Mouse (Mus musculus) heart, embryonic 13.5 days (tissue): ENCODE results near the gene Nsmf. TPM values are rescaled to one million over a fixed set of nuclear protein-coding genes. Genes with fewer than 3 reads are reported as not detected.

ENCODE experiments used
- ATAC-seq: fragments of 200-750 bp; cut with Nextera tagmentation; 2 replicates; pipeline ENCODE4 v1.8.0; 2017; ENCODE audit warnings: moderate TSS enrichment; ENCODE audit not compliant: insufficient number of reproducible peaks, low FRiP score, low TSS enrichment; ENCODE audit errors: extremely low read depth
- H3K27ac ChIP-seq: fragments of 300-500 bp; sonication (generic); replicated peaks from 2 replicates; pipeline ENCODE4 v1.5.1; 2015; ENCODE audit warnings: moderate library complexity, mild to moderate bottlenecking, inconsistent platforms
- H3K27me3 ChIP-seq: fragments of 300-500 bp; sonication (generic); replicated peaks from 2 replicates; pipeline ENCODE4 v1.6.1; 2015; ENCODE audit warnings: mild to moderate bottlenecking, inconsistent platforms
- H3K36me3 ChIP-seq: fragments of 300-500 bp; sonication (generic); 2 replicates; pipeline ENCODE4 v1.6.1; 2015; ENCODE audit warnings: mild to moderate bottlenecking, inconsistent platforms
- H3K4me1 ChIP-seq: fragments of 300-500 bp; sonication (generic); 2 replicates; pipeline ENCODE4 v1.6.1; 2015; ENCODE audit warnings: inconsistent platforms
- H3K4me2 ChIP-seq: fragments of 300-500 bp; sonication (generic); 2 replicates; pipeline ENCODE4 v1.6.1; 2015; ENCODE audit warnings: inconsistent platforms, mild to moderate bottlenecking, moderate library complexity
- H3K4me3 ChIP-seq: fragments of 300-500 bp; sonication (generic); 2 replicates; pipeline ENCODE4 v1.5.1; 2015; ENCODE audit warnings: moderate library complexity, mild to moderate bottlenecking, inconsistent platforms
- H3K9ac ChIP-seq: fragments of 300-500 bp; sonication (generic); 2 replicates; pipeline ENCODE4 v1.6.1; 2015; ENCODE audit warnings: inconsistent platforms, mild to moderate bottlenecking, moderate library complexity
- H3K9me3 ChIP-seq: fragments of 300-500 bp; sonication (generic); 2 replicates; pipeline ENCODE4 v1.6.1; 2016; ENCODE audit warnings: inconsistent platforms
- WGBS: fragments of 180-500 bp; shearing (Covaris S2); methylation state at CpG from one replicate; pipeline ENCODE4 v1.1.7; 2015; ENCODE audit warnings: mixed read lengths; 5-methylcytosine and 5-hydroxymethylcytosine counted together
- polyA plus RNA-seq: library from polyadenylated mRNA; unstranded; fragments of >200 nt; fragmentation: Nextera tagmentation; extraction: Ambion mirVana; gene quantifications from 2 replicates; pipeline ENCODE4 v1.2.1, GENCODE M21; 2015

Gene Nsmf
- 49.4 and 51.0 TPM in 2 replicates for polyA plus RNA-seq

DNA sequence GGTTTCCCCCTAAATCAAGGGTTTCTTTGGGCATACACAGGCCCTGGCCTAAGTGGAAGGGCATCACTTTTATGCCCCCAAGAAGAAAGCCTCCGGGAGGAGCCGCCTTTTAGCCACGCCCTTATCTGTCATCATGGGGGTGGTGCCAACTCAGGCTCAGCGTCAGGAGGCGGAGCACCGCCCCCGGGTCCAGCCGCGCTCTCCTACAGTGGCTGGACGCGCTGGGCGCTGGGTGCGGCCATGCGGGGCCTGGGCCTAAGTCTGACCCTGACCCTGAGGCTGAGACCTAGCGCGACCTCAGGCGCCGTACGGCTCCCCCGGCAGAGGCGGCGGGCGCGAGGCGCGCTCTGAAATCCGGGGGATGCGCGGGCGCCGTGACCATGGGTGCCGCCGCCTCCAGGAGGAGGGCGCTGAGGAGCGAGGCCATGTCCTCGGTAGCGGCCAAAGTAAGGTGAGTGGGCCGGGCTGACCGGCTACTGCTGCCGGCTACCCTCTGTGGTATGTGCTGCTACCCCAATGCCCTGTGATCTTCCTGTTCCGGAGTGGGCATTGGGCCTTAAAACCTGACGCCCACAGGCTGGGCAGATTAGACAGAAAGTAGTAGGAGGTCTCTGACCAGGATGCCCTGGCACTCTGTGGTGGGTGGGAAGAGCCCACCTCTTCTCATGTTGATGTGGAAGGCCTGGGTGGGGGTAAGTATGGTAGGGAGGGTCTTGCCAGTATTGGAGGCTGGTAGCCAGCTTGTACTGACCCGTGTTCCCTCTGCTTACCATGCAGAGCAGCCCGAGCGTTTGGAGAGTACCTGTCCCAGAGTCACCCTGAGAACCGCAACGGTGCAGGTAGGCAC is at the start of gene Nsmf:
Nsmf (plus strand) TSS at position 135 of the 847 bp plus-strand sequence.
- H3K4me1 ChIP-seq = peaks cover 15% of the 10 kb centered on the region
- no peaks in the 10 kb centered on the region for H3K27me3 ChIP-seq
- no peaks in the 10 kb centered on the region for H3K9me3 ChIP-seq
- 5% methylated on average over 47 of the region's 47 CpGs for WGBS
- H3K4me3 ChIP-seq = peak within 1 kb of the TSS; percentile 87
- no peak within 1 kb of the TSS for H3K27ac ChIP-seq
- peaks cover 48% of the 10 kb centered on the region for H3K36me3 ChIP-seq
- peak within 1 kb of the TSS; percentile 93 for H3K9ac ChIP-seq
- ATAC-seq = peak; percentile 71; the same call in 1 of the 2 replicates
- H3K4me2 ChIP-seq = peak within 1 kb of the TSS; percentile 91

DNA sequence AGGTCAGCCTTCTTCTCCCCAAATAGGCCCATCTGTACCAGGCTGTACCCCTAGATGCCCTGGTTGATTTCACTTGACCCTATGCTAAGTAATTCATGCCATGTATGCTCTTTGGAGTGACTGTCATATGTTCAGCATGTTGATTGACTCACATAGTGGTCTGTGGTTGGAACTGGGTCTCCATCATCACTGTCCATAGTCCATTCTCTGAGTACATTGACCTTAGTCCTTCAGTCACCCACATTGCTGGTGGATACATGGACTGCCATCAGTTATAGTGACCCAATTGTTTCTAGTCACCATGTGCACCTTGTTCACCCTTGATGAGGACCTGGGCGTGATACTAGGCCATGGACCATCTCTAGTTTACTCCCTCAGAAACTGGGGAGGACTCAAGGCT is 47.4 kb upstream of the Nsmf start:
- Histone ChIP-seq H3K9me3 (no peaks in the 10 kb centered on the region), H3K4me1 (no peaks in the 10 kb centered on the region), H3K4me3 (no peak overlapping the region), H3K36me3 (peaks cover 9% of the 10 kb centered on the region; the same call in 1 of the 2 replicates), H3K27me3 (no peaks in the 10 kb centered on the region), H3K27ac (no peak overlapping the region), H3K4me2 (no peak overlapping the region), H3K9ac (no peak overlapping the region)
- 83% methylated on average over 1 of the region's 1 CpGs for WGBS
- ATAC-seq = no peak

DNA sequence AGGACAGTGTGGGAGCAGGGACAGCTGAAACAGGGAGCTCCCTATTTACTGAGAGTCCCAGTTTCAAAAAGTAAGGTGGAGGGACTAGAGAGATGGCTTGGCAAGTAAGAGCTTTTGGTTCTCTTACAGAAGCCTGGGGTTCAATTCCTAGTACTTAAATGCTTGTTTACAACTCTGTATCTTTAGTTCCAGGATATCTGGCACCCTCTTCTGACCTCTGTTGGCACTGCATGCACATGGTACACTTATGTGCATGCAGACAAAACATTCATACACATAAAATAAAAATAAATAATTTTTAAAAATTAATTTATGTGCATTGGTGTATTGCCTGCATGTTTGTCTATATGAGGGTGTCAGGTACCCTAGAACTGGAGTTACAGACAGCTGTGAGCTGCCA is 45.9 kb upstream of the Nsmf start:
- Histone ChIP-seq H3K4me2 (no peak overlapping the region), H3K9ac (no peak overlapping the region), H3K27me3 (no peaks in the 10 kb centered on the region), H3K4me3 (no peak overlapping the region), H3K27ac (no peak overlapping the region), H3K9me3 (no peaks in the 10 kb centered on the region), H3K36me3 (peaks cover under 1% of the 10 kb centered on the region; the same call in 1 of the 2 replicates), H3K4me1 (no peaks in the 10 kb centered on the region)
- no peak for ATAC-seq

DNA sequence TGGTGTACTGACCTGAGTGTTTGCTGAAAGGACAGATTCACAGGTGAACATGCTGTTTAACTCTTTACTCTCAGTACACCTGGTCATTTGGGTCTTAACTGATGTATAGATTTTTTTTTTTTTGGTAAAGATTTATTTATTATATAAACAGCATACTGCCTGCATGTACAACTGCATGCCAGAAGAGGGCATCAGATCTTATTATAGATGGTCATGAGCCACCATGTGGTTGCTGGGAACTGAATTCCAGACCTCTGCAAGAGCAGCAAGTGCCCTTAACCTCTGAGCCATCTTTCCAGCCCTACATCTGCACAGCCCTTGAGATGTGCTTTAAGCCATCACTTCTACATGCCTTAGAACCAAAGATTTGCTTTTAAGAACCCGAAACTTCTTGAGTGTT is 31.5 kb upstream of the Nsmf start:
- Histone ChIP-seq H3K36me3 (peaks cover 21% of the 10 kb centered on the region), H3K4me3 (no peak overlapping the region), H3K4me1 (no peaks in the 10 kb centered on the region), H3K9me3 (no peaks in the 10 kb centered on the region), H3K4me2 (no peak overlapping the region), H3K27me3 (no peaks in the 10 kb centered on the region), H3K27ac (no peak overlapping the region), H3K9ac (no peak overlapping the region)
- WGBS = 83% methylated on average over 1 of the region's 1 CpGs
- ATAC-seq = no peak

DNA sequence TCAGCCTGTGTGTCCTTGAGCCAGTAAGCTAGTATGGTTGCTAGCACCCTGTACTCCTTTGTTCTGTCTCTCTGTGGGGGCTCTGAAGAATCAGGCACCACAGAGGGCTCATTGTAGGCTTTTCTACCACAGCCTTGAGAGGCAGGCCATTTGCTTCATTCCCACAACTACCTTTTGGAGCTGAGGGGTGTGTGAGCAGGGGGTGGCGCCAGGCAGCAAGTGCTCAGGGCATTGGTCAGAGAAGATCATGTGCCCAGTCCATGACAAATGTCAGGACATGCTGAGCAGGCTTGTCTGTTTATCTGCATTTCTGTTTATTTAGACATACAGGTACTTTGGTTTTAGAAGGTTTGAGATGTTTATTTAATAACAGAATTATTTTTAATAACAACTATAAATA is 29.0 kb upstream of the Nsmf start:
- no peak for ATAC-seq
- Histone ChIP-seq H3K27ac (no peak overlapping the region), H3K9ac (no peak overlapping the region), H3K4me1 (no peaks in the 10 kb centered on the region), H3K36me3 (peaks cover 20% of the 10 kb centered on the region), H3K4me2 (no peak overlapping the region), H3K27me3 (no peaks in the 10 kb centered on the region), H3K4me3 (no peak overlapping the region), H3K9me3 (no peaks in the 10 kb centered on the region)
- WGBS = 87% methylated on average over 1 of the region's 1 CpGs

DNA sequence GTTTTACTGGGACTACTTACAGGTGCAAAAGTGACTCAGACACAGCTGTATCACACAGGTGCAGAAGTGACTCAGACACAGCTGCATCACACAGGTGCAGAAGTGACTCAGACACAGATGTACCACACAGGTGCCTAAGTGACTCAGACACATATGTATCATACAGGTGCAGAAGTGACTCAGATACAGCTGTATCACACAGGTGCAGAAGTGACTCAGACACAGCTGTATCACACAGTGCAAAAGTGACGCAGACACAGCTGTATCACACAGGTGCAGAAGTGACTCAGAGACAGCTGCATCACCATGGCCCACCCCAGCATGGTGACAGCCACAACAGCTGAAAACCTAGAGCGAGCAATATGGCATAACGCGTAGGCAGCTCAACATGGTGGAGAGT is 19.2 kb upstream of the Nsmf start:
- 93% methylated on average over 4 of the region's 4 CpGs for WGBS
- no peak overlapping the region for H3K9ac ChIP-seq
- no peaks in the 10 kb centered on the region for H3K27me3 ChIP-seq
- H3K4me2 ChIP-seq = no peak overlapping the region
- H3K36me3 ChIP-seq = peaks cover 17% of the 10 kb centered on the region; the same call in 1 of the 2 replicates
- H3K27ac ChIP-seq = no peak overlapping the region
- ATAC-seq = no peak
- H3K9me3 ChIP-seq = no peaks in the 10 kb centered on the region
- no peak overlapping the region for H3K4me3 ChIP-seq
- no peaks in the 10 kb centered on the region for H3K4me1 ChIP-seq

DNA sequence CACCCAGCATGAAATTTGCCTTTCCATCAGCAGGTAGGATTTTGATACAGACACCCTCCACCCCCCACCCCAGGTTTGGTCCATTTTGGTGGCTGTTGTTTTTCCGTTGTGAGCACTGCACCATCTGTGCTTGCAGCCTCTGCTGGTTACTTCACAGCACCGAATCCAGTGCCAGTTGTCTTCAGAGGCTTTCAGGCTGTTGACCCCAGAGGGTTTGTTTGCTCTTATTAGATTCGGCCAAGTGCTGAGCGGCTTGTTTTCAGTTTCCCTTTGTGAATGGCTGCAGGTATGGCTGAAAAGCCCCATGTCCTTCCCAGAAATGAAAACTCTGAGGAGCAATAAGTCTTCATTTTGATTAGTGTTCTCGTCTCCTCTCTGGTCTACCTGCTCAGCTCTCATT is 14.1 kb upstream of the Nsmf start:
- Histone ChIP-seq H3K4me3 (no peak overlapping the region), H3K4me1 (no peaks in the 10 kb centered on the region), H3K4me2 (no peak overlapping the region), H3K9me3 (no peaks in the 10 kb centered on the region), H3K27me3 (no peaks in the 10 kb centered on the region), H3K27ac (no peak overlapping the region), H3K9ac (no peak overlapping the region), H3K36me3 (peaks cover 12% of the 10 kb centered on the region)
- no peak for ATAC-seq
- WGBS = 78% methylated on average over 5 of the region's 5 CpGs

DNA sequence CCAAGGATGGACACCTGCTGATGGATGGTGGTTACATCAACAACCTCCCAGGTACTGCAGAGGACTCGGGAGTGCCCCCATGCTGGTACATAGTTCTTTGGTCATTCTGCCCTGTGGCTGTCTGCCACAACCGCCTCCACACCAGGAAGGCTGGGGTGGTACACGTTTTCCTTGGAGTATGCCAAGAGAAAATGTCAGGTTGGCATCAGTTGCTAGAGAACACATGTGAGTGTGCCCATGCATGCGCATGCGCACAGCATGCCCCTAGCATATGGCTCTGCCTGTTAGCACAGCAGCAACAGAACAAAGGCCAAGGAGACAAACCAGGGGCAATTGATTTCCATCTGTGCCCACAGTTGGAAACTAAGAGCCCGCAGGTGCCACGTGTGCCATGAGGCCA is 3.2 kb upstream of the Nsmf start:
- Histone ChIP-seq H3K9ac (no peak overlapping the region), H3K4me3 (no peak overlapping the region), H3K4me2 (no peak overlapping the region), H3K9me3 (no peaks in the 10 kb centered on the region), H3K36me3 (peaks cover 21% of the 10 kb centered on the region), H3K4me1 (peaks cover 15% of the 10 kb centered on the region), H3K27me3 (no peaks in the 10 kb centered on the region), H3K27ac (no peak overlapping the region)
- WGBS = 82% methylated on average over 7 of the region's 7 CpGs
- no peak for ATAC-seq

DNA sequence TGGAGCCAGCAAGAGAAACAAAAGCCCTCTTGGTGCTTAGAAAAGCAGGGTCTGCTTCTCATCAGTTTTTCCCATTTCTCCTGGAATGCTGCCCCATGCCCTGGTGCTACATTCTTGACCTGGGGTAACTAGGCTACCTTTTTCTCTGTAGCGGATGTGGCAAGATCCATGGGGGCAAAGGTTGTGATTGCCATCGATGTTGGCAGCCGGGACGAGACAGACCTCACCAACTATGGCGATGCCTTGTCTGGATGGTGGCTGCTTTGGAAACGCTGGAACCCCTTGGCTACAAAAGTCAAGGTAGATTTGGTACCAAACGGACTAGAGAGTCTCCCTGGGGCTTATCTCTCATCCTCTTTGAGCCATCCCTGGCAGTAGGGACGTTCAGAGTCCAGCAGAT is 2.7 kb upstream of the Nsmf start:
- no peak overlapping the region for H3K4me3 ChIP-seq
- no peak overlapping the region for H3K27ac ChIP-seq
- no peak overlapping the region for H3K9ac ChIP-seq
- no peak overlapping the region for H3K4me2 ChIP-seq
- H3K4me1 ChIP-seq = peaks cover 15% of the 10 kb centered on the region
- 78% methylated on average over 8 of the region's 8 CpGs for WGBS
- H3K27me3 ChIP-seq = no peaks in the 10 kb centered on the region
- H3K36me3 ChIP-seq = peaks cover 24% of the 10 kb centered on the region
- no peak for ATAC-seq
- H3K9me3 ChIP-seq = no peaks in the 10 kb centered on the region

DNA sequence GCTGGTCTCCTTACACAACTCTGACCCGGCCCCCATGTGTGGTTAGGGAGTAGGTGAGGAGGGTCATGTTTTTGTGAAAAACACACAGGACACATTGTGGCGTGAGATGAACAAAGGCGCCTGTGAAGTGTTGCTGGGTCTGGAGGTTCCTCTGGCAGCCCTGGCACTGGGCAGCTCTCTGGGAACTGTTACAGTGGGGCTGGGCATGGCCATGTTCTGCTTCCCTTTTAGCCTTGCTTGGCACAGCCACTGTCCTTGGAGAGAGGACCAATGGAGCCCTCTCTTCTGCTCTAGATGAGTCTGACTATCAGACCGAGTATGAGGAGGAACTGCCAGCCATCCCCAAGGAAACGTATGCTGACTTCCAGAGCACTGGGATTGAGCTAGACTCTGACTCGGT is 1.1 kb upstream of the Nsmf start:
- Histone ChIP-seq H3K9me3 (no peaks in the 10 kb centered on the region), H3K4me3 (no peak overlapping the region), H3K27ac (no peak overlapping the region), H3K27me3 (no peaks in the 10 kb centered on the region), H3K9ac (no peak overlapping the region), H3K4me1 (peaks cover 15% of the 10 kb centered on the region), H3K36me3 (peaks cover 35% of the 10 kb centered on the region), H3K4me2 (no peak overlapping the region)
- no peak for ATAC-seq
- 87% methylated on average over 6 of the region's 6 CpGs for WGBS

DNA sequence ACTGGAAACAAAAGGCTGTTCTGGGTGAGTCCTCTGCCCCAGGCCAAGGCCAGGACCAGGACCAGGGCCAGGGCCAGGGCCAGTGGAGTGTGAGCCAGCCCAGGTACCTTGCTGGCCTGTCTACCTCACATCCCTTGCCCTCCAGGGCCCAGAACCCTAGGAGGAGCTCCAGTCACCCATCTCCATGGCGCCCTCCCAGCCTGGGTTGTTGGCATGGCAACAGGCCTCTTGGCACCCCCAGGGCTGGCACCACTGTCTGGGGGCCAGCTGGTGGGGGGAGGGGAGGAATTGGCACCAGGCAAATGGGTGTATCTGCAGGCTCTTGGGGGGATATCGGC is 882 bp downstream of the Nsmf start:
- Histone ChIP-seq H3K4me3 (peak overlapping the region; percentile 87), H3K27me3 (no peaks in the 10 kb centered on the region), H3K9me3 (no peaks in the 10 kb centered on the region), H3K4me2 (peak overlapping the region; percentile 91), H3K27ac (no peak overlapping the region), H3K36me3 (peaks cover 53% of the 10 kb centered on the region), H3K9ac (peak overlapping the region; percentile 93), H3K4me1 (peaks cover 15% of the 10 kb centered on the region)
- no peak for ATAC-seq
- WGBS = 38% methylated on average over 2 of the region's 2 CpGs
